Mouse (Mus musculus) liver, embryonic 14.5 days (tissue): Measurements from ENCODE around the gene Ctdnep1. TPM values are rescaled to one million over a fixed set of nuclear protein-coding genes. Genes with fewer than 3 reads are reported as not detected.

Source experiments
- ATAC-seq: fragments of 200-750 bp; cut with Nextera tagmentation; 2 replicates; pipeline ENCODE4 v1.8.0; 2017; ENCODE audit warnings: moderate number of reproducible peaks, mild to moderate bottlenecking, moderate library complexity; ENCODE audit not compliant: insufficient read depth
- DNase-seq, 3 experiments: peaks; one replicate each; pipeline ENCODE4 v3.0.0-alpha.2; 2012 to 2013; ENCODE audit warnings: low read depth in 3 of 3, low spot score in 3 of 3
- H3K27ac ChIP-seq: fragments of 300-500 bp; sonication (generic); 2 replicates; pipeline ENCODE4 v1.5.1; 2014; ENCODE audit warnings: moderate library complexity, mild to moderate bottlenecking, control low read depth, inconsistent platforms
- H3K27me3 ChIP-seq: fragments of 300-500 bp; sonication (generic); 2 replicates; pipeline ENCODE4 v1.6.1; 2014; ENCODE audit warnings: mild to moderate bottlenecking, low read length, moderate library complexity; ENCODE audit not compliant: control insufficient read depth, insufficient read depth
- H3K36me3 ChIP-seq: fragments of 300-500 bp; sonication (generic); replicated peaks from 2 replicates; pipeline ENCODE4 v1.6.1; 2014; ENCODE audit warnings: low read depth; ENCODE audit not compliant: control insufficient read depth, insufficient read depth
- H3K4me1 ChIP-seq, 2 experiments: fragments of 200-500 bp in 1 of 2; fragments of 300-500 bp in 1 of 2; sonication (generic) in 1 of 2; replicated peaks; 2 replicates each; pipeline ENCODE4 v1.6.1; 2012 to 2014; ENCODE audit warnings: antibody characterized with exemption in 1 of 2, inconsistent platforms in 1 of 2, low read length in 1 of 2; ENCODE audit not compliant: control insufficient read depth in 2 of 2, insufficient read depth in 2 of 2
- H3K4me2 ChIP-seq: fragments of 300-500 bp; sonication (generic); 2 replicates; pipeline ENCODE4 v1.6.1; 2014; ENCODE audit warnings: low read depth, mild to moderate bottlenecking, control low read depth, moderate library complexity
- H3K4me3 ChIP-seq, 2 experiments: fragments of 200-500 bp in 1 of 2; fragments of 300-500 bp in 1 of 2; sonication (generic) in 1 of 2; 2 replicates each; pipeline ENCODE4 v1.5.1; 2012 to 2014; ENCODE audit warnings: low read depth in 2 of 2, low read length in 2 of 2, mild to moderate bottlenecking in 2 of 2, control low read depth in 1 of 2, inconsistent platforms in 1 of 2, moderate library complexity in 1 of 2; ENCODE audit not compliant: insufficient read depth in 1 of 2
- H3K9ac ChIP-seq: fragments of 300-500 bp; sonication (generic); replicated peaks from 2 replicates; pipeline ENCODE4 v1.6.1; 2014; ENCODE audit warnings: mild to moderate bottlenecking, control low read depth, moderate library complexity
- H3K9me3 ChIP-seq: fragments of 300-500 bp; sonication (generic); 2 replicates; pipeline ENCODE4 v1.6.1; 2016; ENCODE audit warnings: low read length, mixed read lengths; ENCODE audit not compliant: control insufficient read depth
- CTCF ChIP-seq: IDR thresholded peaks from 2 replicates; pipeline ENCODE4 v1.5.1; 2016; ENCODE audit warnings: antibody characterized with exemption, low read depth, control low read depth
- EP300 ChIP-seq: IDR thresholded peaks from 2 replicates; pipeline ENCODE4 v1.6.1; 2016; ENCODE audit warnings: antibody characterized with exemption, low read depth
- WGBS: fragments of 180-500 bp; shearing (Covaris S2); extraction: QIAGEN DNeasy Blood & Tissue Kit; methylation state at CpG from one replicate; pipeline ENCODE4 v1.1.7; 2014; ENCODE audit not compliant: insufficient replicate concordance; 5-methylcytosine and 5-hydroxymethylcytosine counted together
- polyA plus RNA-seq, 2 experiments: library from polyadenylated mRNA; depleted of rRNA in 1 of 2; stranded (reverse) in 1 of 2; unstranded in 1 of 2; fragments of >200 nt; fragmentation: Nextera tagmentation in 1 of 2; extraction: Ambion mirVana in 1 of 2; gene quantifications; 2 replicates each; pipeline versions ENCODE4 v1.2.1 to v1.2.3; 2012 to 2014

Gene Ctdnep1
- polyA plus RNA-seq, 2 experiments = 9.7 to 32.3 TPM

DNA sequence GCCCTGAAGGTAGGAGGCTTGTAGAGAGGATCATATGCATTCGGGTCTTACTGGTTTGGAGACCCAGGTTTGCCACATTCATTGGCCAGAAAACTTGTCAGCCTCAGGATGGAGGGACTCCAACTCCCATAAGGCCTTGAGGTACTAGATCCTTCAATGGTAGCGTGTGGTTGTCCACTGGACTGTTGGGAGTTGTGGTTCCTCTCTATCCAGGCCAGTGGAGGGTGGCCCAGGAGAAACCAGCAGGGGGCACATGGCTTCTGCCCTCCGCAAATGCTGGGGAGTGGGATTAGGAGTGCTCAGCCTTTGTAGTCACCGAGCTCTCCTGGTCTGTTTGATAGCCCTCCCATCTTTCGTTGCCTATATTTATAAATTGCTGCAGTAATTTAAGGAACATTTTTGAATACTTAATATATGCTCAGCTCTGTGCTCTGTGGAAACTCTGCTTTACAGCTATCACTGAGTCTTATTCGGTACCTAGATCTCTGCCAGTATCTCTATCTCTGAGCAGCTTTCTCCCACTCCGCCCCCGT is 39.8 kb downstream of the Ctdnep1 start:
- no peak overlapping the region; the same call in 1 of the 2 replicates for H3K9ac ChIP-seq
- peak overlapping the region; percentile 75 for H3K4me2 ChIP-seq
- DNase-seq (peak; percentile 67 to 72 (median 69)), ATAC-seq (peak; percentile 80)
- WGBS = under 1% methylated on average over 8 of the region's 8 CpGs
- H3K27me3 ChIP-seq = peaks cover 25% of the 10 kb centered on the region
- H3K9me3 ChIP-seq = no peaks in the 10 kb centered on the region
- TF ChIP-seq EP300 (no peak), CTCF (peak; percentile 81)
- H3K36me3 ChIP-seq = no peaks in the 10 kb centered on the region
- H3K27ac ChIP-seq = peak overlapping the region; percentile 12; the same call in 1 of the 2 replicates
- peaks cover 6 to 16% of the 10 kb centered on the region in 2 experiments for H3K4me1 ChIP-seq
- H3K4me3 ChIP-seq = peak overlapping the region; percentile 63 to 66

DNA sequence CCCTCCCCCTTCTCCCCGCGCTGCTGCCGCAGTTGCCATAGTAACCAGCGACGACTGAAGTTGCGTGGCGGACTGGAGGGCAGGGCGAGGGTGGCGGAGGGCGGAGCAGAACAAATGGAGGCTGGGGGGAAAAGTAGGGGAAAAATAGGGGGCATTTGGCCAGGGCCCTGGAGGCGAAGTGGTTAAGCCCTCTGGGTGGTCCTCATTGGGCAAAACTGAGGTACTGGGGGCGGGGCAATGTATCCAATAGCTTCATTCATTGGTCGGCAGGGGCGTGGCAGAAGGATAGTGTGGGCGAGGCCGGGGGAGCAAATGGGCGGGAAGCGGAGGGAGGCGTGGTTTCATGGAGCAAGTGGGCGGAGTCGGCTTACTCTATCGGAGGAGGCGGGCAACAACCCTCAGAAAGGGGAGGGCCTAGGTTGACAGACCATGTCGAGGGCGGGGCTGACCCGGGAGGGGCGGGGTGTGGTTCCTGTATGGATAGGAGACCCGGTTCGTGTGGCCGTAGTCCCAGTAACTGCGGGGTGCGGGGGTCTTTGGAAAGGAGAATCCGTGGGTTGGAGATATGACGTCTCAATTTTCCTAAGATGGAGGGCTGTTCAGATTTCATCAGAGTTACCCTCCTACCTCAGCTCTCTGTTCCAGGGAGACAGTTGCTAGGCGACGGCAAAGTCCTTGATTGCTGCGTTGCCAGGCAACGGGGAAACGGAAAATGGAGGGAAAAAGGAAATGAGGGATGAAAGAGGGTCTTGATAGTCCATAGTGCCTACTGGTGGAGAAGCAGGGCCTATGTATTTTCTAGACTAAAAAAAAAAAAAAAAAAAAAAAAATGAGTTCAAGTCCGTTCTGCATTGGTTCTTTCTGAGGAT is 40.5 kb downstream of the Ctdnep1 start:
- no peaks in the 10 kb centered on the region for H3K36me3 ChIP-seq
- H3K27ac ChIP-seq = peak overlapping the region; percentile 12; the same call in 1 of the 2 replicates
- 3% methylated on average over 40 of the region's 40 CpGs for WGBS
- no peak overlapping the region; the same call in 1 of the 2 replicates for H3K9ac ChIP-seq
- TF ChIP-seq CTCF = no peak
- no peak for TF ChIP-seq EP300
- peak overlapping the region; percentile 75 for H3K4me2 ChIP-seq
- no peaks in the 10 kb centered on the region for H3K9me3 ChIP-seq
- ATAC-seq (peak; percentile 84), DNase-seq (peak; percentile 90 to 93 (median 91))
- H3K27me3 ChIP-seq = peaks cover 25% of the 10 kb centered on the region
- peak overlapping the region; percentile 63 to 66 for H3K4me3 ChIP-seq
- H3K4me1 ChIP-seq = peaks cover 6 to 16% of the 10 kb centered on the region in 2 experiments

DNA sequence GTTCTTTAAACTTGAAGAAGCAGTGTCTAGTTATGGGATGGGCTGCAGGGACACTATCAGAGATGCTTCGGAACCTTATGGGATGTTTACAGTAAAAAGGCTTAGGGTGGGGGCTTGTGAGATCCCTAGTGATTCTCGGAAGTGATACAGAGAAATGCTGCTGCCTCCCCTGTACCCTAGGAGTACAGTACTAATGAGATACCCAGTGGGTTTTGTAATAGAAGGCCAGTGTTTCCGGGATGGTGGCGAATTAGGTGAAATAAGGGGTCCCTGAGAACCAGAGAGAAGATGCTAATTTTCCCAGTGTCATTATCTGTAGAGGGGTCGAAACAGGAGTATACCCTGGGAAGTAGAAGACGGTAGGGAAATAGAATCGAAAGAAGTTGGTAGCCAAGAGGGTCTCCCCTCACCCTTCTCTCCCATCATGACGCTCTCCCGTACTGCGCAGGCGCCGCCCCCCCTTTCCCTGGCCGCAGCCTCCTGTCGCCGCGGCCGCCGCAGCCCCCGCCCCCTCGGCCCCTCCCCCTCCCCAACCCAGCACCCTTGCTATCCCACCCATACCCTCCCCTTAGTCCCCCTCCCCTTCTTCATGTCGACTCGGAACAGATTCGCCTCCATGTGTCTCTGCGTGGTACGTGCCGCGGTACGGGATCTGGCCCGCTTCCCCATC is 42.7 kb downstream of the Ctdnep1 start:
- Histone ChIP-seq H3K4me3 (no peak overlapping the region), H3K4me1 (peaks cover 6 to 16% of the 10 kb centered on the region in 2 experiments), H3K9ac (no peak overlapping the region), H3K36me3 (no peaks in the 10 kb centered on the region), H3K9me3 (no peaks in the 10 kb centered on the region), H3K27ac (no peak overlapping the region), H3K27me3 (peaks cover 27% of the 10 kb centered on the region), H3K4me2 (peak overlapping the region; percentile 41)
- TF ChIP-seq CTCF = no peak
- TF ChIP-seq EP300 = no peak
- no peak for ATAC-seq
- WGBS = 6% methylated on average over 26 of the region's 29 CpGs
- no peak for DNase-seq

DNA sequence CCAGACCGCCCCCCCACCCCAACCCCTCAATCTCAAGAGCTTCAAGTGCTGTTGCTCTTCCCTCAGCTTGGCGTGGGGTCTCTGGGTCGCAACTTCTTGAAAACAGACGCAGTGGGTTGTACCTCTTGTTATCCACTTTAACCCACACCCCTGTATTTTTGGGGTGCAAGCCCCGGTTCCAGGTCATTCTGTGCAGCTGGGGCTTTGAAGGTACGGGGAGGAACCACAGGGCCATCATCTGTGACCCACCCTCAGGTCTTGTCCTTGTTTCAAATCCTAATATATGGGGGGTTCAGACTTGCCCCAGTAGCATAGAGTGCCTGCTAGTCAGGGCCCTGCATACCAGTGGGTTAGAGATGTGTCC is 43.2 kb downstream of the Ctdnep1 start:
- TF ChIP-seq EP300 (no peak), CTCF (no peak)
- DNase-seq = no peak
- Histone ChIP-seq H3K4me3 (no peak overlapping the region), H3K9ac (no peak overlapping the region), H3K36me3 (no peaks in the 10 kb centered on the region), H3K4me2 (peak overlapping the region; percentile 41), H3K27ac (no peak overlapping the region), H3K9me3 (no peaks in the 10 kb centered on the region), H3K4me1 (peaks cover 6 to 21% of the 10 kb centered on the region in 2 experiments), H3K27me3 (peaks cover 27% of the 10 kb centered on the region)
- no peak for ATAC-seq
- 22% methylated on average over 6 of the region's 6 CpGs for WGBS
